Mouse (Mus musculus): ENCODE measurements at regions not wholly inside any gene's neighbourhood (a gene's known extent, or its start where the extent isn't known, plus 50 kb on each side); places are given as distances from the start of the nearest gene placed in this dataset.

DNA sequence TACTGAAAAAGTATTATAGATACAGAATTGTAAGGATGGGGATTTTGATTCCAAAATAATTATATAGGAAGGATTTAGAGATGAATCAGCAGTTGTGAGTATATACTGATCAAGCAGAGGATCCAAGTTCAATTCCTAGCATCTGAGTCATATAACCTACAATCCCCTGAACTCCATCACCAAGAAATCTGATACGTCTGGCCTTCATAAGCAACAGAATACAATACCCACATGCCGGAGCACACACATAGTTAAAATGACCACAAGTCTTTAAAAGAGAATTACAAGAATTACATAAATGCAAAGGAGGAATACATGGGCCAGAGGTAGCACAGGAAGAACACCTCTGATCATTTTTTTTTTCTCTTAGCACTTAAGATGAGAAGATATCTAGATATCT is 847.7 kb downstream of the D3Ertd751e start:
- DNase-seq (ENCODE audit: low read depth, low spot score) = no peak

DNA sequence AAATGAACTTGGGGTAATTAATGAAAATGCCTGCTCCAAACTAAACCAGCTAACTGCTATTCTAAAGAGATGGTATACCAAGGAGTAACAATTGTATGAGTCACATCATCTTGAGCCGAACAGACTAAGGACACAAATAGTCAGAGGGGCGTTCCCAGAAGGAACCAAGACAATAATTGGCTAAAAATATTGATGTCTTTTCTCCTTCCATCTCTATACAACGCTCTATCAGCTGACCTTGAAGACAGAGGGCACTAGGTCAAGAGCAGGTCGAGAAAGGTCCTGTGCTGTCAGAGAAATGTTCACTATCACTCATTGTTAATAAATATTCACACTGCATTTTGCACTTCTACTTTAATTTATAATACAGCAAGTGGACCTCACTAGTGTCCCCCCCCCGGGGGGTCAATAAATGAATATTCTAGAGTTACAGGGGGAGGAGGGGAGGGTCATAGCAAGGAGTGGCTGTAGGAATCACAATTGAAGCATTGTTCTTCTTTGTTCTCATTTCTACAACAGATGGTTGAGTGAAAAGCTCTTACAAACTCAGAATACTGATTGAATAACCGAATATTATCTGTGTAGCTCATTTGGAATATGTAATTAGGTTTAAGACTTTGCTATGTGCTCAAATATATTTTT is 851.5 kb downstream of the D3Ertd751e start:
- no peak for DNase-seq (ENCODE audit: low read depth, low spot score)

DNA sequence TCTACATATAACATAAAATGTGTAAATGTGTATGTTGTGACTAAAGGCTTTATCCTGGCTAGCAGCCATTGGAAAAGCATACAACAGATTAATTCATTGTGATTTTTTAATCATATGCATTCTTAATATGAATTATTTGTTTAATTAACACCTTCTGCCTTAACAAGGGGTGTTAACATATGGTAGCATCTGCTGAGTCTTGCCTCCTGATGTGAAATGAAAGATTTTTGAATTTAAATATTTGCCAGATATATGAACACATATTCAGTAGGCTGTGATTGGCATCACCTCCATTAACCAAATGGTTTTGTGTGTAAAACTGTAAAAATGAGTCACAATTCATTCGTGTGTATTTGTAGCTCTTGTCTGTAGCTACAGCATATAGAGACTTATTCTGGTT is 854.3 kb downstream of the D3Ertd751e start:
- no peak for DNase-seq (ENCODE audit: low read depth, low spot score)
